Mouse (Mus musculus): ENCODE data around the gene Nxf1.
"Not testable (repeated sequence)": the region's sequence is repeated elsewhere in the genome, so short reads cannot be mapped to it uniquely, and the experiment has no call there.

Nxf1 gene

GRCm38 (mm10) chr19:8724392-8724791 is 32.5 kb upstream of the Nxf1 start:
- no peak for DNase-seq (ENCODE audit: low spot score)

DNA sequence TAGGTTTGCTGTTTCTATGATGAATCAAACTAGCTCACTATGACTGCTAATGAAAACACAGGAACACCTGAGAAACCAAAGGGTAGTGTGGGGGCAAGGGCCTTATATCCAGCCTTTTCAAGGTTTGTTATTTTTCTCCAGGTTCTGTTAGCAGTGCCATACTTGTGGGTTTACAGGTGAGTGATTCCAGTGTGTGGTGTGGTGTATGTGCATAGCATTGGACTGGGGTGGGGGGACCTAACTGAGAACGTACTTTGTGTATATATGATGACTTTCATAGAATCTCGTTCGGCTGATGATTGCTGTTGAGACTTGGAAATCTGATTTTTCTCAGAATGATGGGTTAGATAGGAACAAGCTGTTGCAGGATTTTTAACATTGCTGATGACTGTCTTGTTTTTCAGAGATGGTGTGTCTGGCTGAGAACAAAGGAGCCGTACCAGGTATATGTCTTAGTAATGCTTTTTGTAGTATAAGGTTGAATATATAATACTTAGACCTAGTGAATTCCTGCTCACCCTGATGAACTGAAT is 31.7 kb upstream of the Nxf1 start:
- no peak for DNase-seq (ENCODE audit: low spot score)

DNA sequence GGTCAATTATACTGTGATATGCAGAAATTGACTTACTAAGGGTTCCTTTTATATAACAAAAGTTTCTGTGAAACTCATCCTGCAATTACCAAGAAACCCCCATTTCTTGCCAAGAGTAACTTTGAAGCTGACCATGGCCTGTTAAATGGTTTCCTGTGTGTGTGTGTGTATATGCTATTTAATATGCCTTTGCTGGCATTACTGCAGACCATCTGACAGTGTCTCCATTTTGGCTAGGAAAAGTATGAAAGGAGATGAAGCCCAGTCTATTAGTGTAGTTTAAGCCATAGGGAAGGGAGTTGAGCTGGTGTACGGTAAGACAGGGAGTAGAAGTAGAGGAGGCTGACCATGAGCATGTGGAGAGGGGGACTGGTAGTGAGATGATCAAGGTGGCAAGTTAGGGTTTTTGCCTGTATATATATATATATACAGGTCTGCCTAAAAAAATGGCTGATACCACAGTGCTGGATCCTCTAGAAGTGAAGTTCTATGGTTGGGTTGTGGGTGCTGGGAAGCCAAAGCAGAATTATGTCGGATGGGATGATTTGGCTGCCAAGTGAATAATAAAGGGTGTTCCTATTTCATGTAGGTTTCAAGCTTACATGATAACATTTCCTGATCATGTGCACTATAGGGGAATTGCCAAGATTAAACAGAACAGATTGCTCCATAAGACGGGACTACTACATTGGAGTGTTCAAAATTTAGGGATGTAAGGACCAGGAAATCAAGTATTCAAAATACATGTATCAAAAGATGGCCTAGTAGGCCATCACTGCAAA is 30.1 kb upstream of the Nxf1 start:
- no peak for DNase-seq (ENCODE audit: low spot score)

DNA sequence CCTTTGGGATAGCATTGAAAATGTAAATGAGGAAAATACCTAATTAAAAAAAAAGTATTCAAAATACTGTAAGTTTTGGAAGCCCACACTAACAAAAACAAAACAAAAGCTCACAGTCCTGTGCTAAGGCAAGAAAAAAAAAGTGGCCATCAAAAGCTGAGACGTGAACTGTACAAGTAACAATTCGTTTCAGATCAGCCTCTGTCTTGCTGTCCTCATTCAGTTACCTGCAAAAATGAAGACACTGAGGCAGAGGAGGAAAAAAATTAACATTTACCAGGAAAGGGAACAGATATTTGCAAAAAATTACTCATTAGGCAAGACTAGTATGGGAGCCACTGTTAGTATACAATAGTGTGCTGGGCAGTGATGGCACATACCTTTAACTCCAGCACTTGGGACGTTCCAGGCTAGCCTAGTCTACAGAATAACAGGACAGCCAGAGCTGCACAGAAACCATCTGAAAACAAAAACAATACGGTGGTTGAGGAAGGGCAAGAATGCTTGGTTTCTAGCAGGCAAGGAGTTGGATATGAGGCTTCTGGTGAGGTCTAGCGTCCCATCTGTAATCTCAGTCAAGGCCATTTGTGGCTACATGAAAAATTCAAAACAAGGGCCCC is 29.3 kb upstream of the Nxf1 start:
- DNase-seq (ENCODE audit: low spot score), result no peak

- not testable (repeated sequence) for DNase-seq (ENCODE audit: low spot score)
Measured at GRCm38 (mm10) chr19:8728335-8729099, 28.4 kb upstream of the Nxf1 start.

DNA sequence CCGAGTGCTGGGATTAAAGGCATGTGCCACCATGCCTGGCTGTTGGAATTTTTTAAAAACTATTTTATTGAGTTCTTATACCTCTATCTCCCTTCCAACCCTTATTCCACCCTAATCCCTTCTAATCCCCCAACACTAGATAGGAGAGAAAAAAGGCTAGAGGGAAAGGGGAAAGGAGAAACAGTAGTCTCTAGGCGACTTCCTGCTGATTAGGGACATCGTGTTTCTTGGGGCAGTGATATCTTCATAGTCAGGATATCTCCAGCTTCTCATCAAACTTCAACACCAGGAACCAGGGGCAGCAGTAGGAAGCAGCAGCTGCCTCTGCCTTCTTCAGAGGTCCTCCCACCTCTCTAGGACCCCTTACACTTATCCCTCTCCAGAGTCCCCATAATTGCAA is 22.5 kb upstream of the Nxf1 start:
- no peak for DNase-seq (ENCODE audit: low spot score)

GRCm38 (mm10) chr19:8735389-8736159 is 21.3 kb upstream of the Nxf1 start, which contains the start of gene Wdr74:
TSS of gene Wdr74 (plus strand) at chr19:8735827.
- peak; percentile 90 for DNase-seq (ENCODE audit: low spot score)

GRCm38 (mm10) chr19:8736160-8736467 is 20.8 kb upstream of the Nxf1 start:
- no peak for DNase-seq (ENCODE audit: low spot score)

GRCm38 (mm10) chr19:8738911-8739310 is 18.0 kb upstream of the Nxf1 start:
- DNase-seq (ENCODE audit: low spot score), result no peak

DNA sequence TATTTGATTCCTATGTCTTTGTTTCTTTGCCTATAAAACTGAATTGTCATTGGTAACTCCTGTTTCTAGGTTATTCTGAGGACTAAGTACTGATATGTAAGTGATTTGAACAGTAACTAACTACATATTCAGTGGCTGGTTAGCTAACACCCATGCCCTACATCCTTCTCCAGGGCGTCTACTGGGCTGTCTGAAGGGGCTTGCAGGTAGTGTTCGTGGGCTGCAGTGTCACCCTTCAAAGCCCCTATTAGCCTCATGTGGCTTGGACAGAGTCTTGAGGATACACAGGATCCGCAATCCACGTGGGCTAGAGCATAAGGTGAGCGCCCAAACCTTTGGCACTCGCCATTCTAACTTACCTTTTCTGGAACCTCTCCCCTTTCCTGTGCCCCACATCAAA is 17.2 kb upstream of the Nxf1 start:
- DNase-seq (ENCODE audit: low spot score), result no peak

- peak; percentile 61 for DNase-seq (ENCODE audit: low spot score)
Measured at GRCm38 (mm10) chr19:8740603-8741002, 16.3 kb upstream of the Nxf1 start, which contains the start of gene 1700092M07Rik. TSS of gene 1700092M07Rik (plus strand) at chr19:8740718.

DNA sequence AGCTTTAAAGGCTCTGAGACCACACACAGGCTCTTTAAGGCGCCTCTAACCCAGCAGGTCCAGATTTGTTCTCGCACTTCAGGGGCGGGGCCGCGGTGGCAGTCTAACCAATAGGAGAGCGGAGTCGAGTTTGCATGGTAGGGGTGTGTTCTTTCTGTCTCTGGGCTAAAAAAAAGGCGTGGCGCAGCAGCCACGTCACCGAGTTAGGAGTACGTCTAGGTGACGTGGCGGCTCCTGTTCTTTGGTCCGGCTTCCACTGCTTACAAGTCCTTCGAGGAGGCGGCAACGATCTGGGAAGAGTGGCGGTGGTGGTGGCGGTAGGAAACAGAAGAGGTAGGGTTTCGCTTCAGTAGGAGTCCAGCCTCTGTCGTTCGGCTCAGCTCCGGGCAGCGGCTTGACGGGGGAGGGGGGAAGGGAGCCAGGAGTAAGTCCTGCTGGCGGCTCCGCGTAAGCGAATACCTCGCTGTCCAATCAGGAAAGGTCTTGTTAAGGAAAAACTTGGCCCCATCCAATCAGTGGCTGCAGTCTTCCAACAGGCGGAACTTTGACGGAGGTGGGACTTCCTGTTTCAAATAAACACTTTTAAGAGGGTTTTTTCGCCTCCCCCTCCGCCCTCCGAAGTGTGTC is 15.5 kb upstream of the Nxf1 start, which contains the start of gene Stx5a:
Gene Stx5a, plus strand, starts transcription at position 171 of the 627 bp plus-strand sequence.
- peak; percentile 98 for DNase-seq (ENCODE audit: low spot score)

- DNase-seq (ENCODE audit: low spot score), result no peak
Measured at GRCm38 (mm10) chr19:8742176-8742575, 14.7 kb upstream of the Nxf1 start.

DNA sequence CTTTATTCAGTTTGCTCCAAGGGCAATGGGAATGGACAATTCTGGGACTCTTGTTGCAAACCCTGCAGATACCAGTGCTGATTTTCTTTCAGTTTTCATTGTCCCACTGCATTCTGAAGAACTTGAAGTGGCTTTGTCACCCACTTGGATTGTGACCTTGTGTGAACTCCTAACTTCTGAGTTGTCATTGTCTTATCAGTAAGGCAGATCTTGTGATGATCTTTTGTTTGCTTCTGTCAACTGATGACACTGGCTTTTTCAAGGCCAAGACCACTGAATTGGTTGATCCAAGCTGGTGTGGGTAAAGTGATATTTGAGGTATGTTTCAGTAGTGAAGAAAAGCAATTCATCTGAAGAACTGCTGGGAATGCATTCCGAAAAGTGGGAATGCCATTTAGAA is 11.5 kb upstream of the Nxf1 start:
- DNase-seq (ENCODE audit: low spot score), result no peak

DNA sequence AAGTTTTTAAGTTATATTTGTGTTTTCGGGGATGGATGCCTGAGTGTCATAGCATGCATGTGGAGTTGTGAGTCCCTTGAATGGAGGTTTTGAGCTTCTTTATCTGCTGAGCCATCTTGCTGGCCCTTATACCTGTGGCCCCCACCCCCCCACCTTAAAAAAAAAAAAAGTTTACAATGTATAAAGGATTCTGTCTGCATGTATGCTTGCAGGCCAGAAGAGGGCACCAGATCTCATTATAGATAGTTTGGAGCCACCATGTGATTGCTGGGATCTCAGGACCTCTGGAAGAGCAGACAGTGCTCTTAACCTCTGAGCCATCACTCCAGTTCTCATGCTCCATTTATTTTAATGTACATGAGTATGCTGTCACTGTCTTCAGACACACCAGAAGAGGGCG is 9.5 kb upstream of the Nxf1 start:
- no peak for DNase-seq (ENCODE audit: low spot score)

GRCm38 (mm10) chr19:8755652-8756051 is 1.2 kb upstream of the Nxf1 start:
- DNase-seq (ENCODE audit: low spot score), result no peak

DNA sequence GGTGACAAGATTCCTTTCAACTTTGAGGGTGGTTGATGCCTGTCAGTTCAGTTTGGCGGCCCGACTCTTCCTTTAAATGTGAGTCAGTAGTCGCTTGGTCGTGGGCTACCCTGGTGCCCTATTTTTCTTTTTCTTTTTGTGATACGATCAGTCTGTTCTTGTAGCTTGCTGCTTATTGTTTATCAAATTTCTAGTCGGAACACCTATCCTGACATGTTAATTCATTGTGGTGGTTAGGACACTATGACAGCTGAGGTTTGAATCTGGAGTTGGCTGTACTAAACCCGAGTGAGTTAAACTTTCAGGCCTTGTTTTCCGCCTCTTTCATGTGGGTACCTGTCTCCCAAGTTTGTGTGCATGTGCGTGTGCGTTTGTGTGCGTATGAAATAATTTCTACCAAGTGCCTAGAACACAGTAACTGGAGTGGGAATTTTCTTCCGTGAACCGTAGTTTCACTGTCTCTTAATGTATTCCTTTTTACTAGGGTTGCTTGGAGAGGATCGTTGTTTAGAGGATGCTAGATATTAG is 662 bp downstream of the Nxf1 start:
- no peak for DNase-seq (ENCODE audit: low spot score)

DNA sequence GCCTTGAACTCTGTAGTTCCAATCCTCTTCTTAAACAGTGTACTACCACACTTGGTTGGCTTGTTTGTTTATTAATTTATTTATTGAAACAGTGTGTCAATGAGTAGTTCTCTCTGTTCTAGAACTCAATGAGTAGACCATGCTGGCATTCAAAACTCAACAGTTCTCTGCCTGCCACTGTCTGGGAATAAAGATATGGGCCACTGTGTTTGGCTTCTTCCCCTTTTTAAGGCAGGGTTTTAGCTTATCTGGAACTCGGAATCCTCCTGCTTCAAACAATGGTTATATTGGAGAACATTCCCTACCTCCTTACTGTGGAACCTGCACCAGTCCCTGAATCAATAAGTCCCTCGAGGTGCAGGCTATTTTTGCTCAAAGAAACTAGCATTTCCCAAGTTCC is 2.0 kb downstream of the Nxf1 start:
- DNase-seq (ENCODE audit: low spot score), result no peak

GRCm38 (mm10) chr19:8760757-8761156 is 3.9 kb downstream of the Nxf1 start:
- no peak for DNase-seq (ENCODE audit: low spot score)

DNA sequence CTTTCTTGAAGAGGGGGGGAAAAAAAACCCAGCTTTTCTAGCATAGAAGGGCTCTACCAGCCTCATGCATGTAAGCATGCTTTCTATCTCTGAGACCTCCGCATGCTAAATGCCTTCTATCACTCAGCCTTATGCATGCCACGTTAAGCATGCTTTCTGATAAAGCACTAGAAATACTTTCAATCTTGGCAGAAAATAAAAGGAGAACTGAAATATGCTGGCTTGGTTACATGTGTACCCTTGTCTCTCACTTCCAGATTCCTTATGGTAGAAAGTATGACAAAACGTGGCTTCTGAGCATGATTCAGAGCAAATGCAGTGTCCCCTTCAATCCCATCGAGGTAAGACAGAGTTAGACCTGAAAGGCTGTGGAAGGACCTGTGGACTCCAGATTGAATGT is 6.4 kb downstream of the Nxf1 start:
- no peak for DNase-seq (ENCODE audit: low spot score)

- DNase-seq (ENCODE audit: low spot score), result no peak
Measured at GRCm38 (mm10) chr19:8765562-8765961, 8.7 kb downstream of the Nxf1 start.
